Mouse (Mus musculus) kidney, adult 2 months (tissue): Measurements from ENCODE around the gene Ptprm. TPM values are rescaled to one million over a fixed set of nuclear protein-coding genes. Genes with fewer than 3 reads are reported as not detected.

ENCODE experiments used
- DNase-seq: peaks from one replicate; pipeline ENCODE4 v3.0.0; 2021
- H3K27ac ChIP-seq: fragments of 200-500 bp; 2 replicates; pipeline ENCODE4 v1.5.1; 2012; ENCODE audit warnings: low read depth, low read length, control low read depth, inconsistent platforms; ENCODE audit not compliant: insufficient read depth
- H3K27me3 ChIP-seq: fragments of 200-500 bp; replicated peaks from 2 replicates; pipeline ENCODE4 v1.6.1; 2012; ENCODE audit warnings: mild to moderate bottlenecking, moderate library complexity, low read length, inconsistent platforms; ENCODE audit not compliant: control insufficient read depth, insufficient read depth
- H3K36me3 ChIP-seq: fragments of 200-500 bp; 2 replicates; pipeline ENCODE4 v1.6.1; 2012; ENCODE audit warnings: mild to moderate bottlenecking, moderate library complexity, low read length, inconsistent platforms; ENCODE audit not compliant: control insufficient read depth, insufficient read depth
- H3K4me1 ChIP-seq: fragments of 200-500 bp; 2 replicates; pipeline ENCODE4 v1.6.1; 2011; ENCODE audit warnings: low read length; ENCODE audit not compliant: control insufficient read depth, insufficient read depth
- H3K4me3 ChIP-seq: fragments of 200-500 bp; 2 replicates; pipeline ENCODE4 v1.5.1; 2011; ENCODE audit warnings: mild to moderate bottlenecking, low read depth, low read length, control low read depth; ENCODE audit not compliant: insufficient read depth
- CTCF ChIP-seq: fragments of 200-500 bp; conservative IDR thresholded peaks from 2 replicates; pipeline ENCODE4 v1.5.1; 2011; ENCODE audit warnings: low read depth, mild to moderate bottlenecking, control low read depth, low read length, moderate library complexity, mixed read lengths; ENCODE audit not compliant: insufficient read depth, insufficient read length
- POLR2A ChIP-seq: fragments of 200-500 bp; IDR thresholded peaks from one replicate; pipeline ENCODE4 v1.6.1; 2011; ENCODE audit warnings: low read depth, low read length, control low read depth
- WGBS: fragments of 180-500 bp; shearing (Covaris S2); methylation state at CpG from one replicate; pipeline ENCODE4 v1.1.7; 2018; 5-methylcytosine and 5-hydroxymethylcytosine counted together
- polyA plus RNA-seq: library from polyadenylated mRNA; depleted of rRNA; stranded (reverse); fragments of >200 nt; gene quantifications from 2 replicates; pipeline ENCODE4 v1.2.3, GENCODE M21; 2012

Ptprm gene
- polyA plus RNA-seq, 1 experiment: 9.6 TPM

- DNase-seq: peak; percentile 44
- peaks cover 4% of the 10 kb centered on the region; the same call in 1 of the 2 replicates for H3K4me1 ChIP-seq
- WGBS: 62% methylated on average over 8 of the region's 8 CpGs
Measured at GRCm38 (mm10) chr17:67345157-67345556, 9.1 kb downstream of the Ptprm start.

GRCm38 (mm10) chr17:67343471-67343870 lies 10.8 kb downstream of the Ptprm start:
- DNase-seq: no peak
- Histone ChIP-seq H3K27ac (no peak overlapping the region), H3K27me3 (no peaks in the 10 kb centered on the region), H3K4me1 (peaks cover 4% of the 10 kb centered on the region; the same call in 1 of the 2 replicates), H3K36me3 (no peaks in the 10 kb centered on the region), H3K4me3 (no peak overlapping the region)
- 67% methylated on average over 2 of the region's 2 CpGs for WGBS
- TF ChIP-seq CTCF: no peak
- TF ChIP-seq POLR2A: no peak

More at GRCm38 (mm10) chr17:67345157-67345556, 9.1 kb downstream of the Ptprm start:
- Histone ChIP-seq H3K36me3 (no peaks in the 10 kb centered on the region), H3K27ac (peak overlapping the region; percentile 56; the same call in 1 of the 2 replicates), H3K4me3 (no peak overlapping the region), H3K27me3 (no peaks in the 10 kb centered on the region)
- TF ChIP-seq POLR2A (no peak), CTCF (no peak)

GRCm38 (mm10) chr17:67343006-67343405 lies 11.3 kb downstream of the Ptprm start:
- H3K4me1 ChIP-seq: peaks cover 4% of the 10 kb centered on the region; the same call in 1 of the 2 replicates
- H3K36me3 ChIP-seq: no peaks in the 10 kb centered on the region
- H3K27me3 ChIP-seq: no peaks in the 10 kb centered on the region
- no peak overlapping the region for H3K4me3 ChIP-seq
- 83% methylated on average over 6 of the region's 6 CpGs for WGBS
- no peak overlapping the region for H3K27ac ChIP-seq
- no peak for TF ChIP-seq CTCF
- no peak for TF ChIP-seq POLR2A
- DNase-seq: no peak

GRCm38 (mm10) chr17:67340362-67340761 lies 13.9 kb downstream of the Ptprm start:
- TF ChIP-seq CTCF: no peak
- TF ChIP-seq POLR2A: no peak
- H3K27ac ChIP-seq: no peak overlapping the region
- DNase-seq: no peak
- no peaks in the 10 kb centered on the region for H3K4me1 ChIP-seq
- WGBS: 62% methylated on average over 6 of the region's 6 CpGs
- no peak overlapping the region for H3K4me3 ChIP-seq
- H3K36me3 ChIP-seq: no peaks in the 10 kb centered on the region
- H3K27me3 ChIP-seq: no peaks in the 10 kb centered on the region

GRCm38 (mm10) chr17:67339569-67339968 lies 14.7 kb downstream of the Ptprm start:
- TF ChIP-seq CTCF (no peak), POLR2A (no peak)
- Histone ChIP-seq H3K27ac (no peak overlapping the region), H3K4me1 (no peaks in the 10 kb centered on the region), H3K4me3 (no peak overlapping the region), H3K36me3 (no peaks in the 10 kb centered on the region), H3K27me3 (no peaks in the 10 kb centered on the region)
- DNase-seq: no peak
- WGBS: 73% methylated on average over 5 of the region's 5 CpGs

GRCm38 (mm10) chr17:67334310-67334709 lies 19.9 kb downstream of the Ptprm start:
- 73% methylated on average over 3 of the region's 3 CpGs for WGBS
- TF ChIP-seq CTCF: no peak
- no peak for TF ChIP-seq POLR2A
- H3K27me3 ChIP-seq: no peaks in the 10 kb centered on the region

GRCm38 (mm10) chr17:67329435-67329834 lies 24.8 kb downstream of the Ptprm start:
- DNase-seq: peak; percentile 44
- no peaks in the 10 kb centered on the region for H3K27me3 ChIP-seq

More at GRCm38 (mm10) chr17:67334310-67334709, 19.9 kb downstream of the Ptprm start:
- no peak for DNase-seq
- Histone ChIP-seq H3K4me3 (no peak overlapping the region), H3K36me3 (no peaks in the 10 kb centered on the region), H3K27ac (no peak overlapping the region), H3K4me1 (no peaks in the 10 kb centered on the region)

More at GRCm38 (mm10) chr17:67329435-67329834, 24.8 kb downstream of the Ptprm start:
- Histone ChIP-seq H3K4me1 (peaks cover 2% of the 10 kb centered on the region; the same call in 1 of the 2 replicates), H3K36me3 (no peaks in the 10 kb centered on the region), H3K27ac (no peak overlapping the region), H3K4me3 (no peak overlapping the region)
- TF ChIP-seq CTCF: no peak
- TF ChIP-seq POLR2A: no peak
- WGBS: 65% methylated on average over 4 of the region's 4 CpGs
